Mouse (Mus musculus) ovary, postnatal 10 days (tissue): Measurements from ENCODE around the gene Acacb.

Experiments used
- DNase-seq: peaks from one replicate; pipeline ENCODE4 v3.0.0; 2022; ENCODE audit warnings: low spot score

Gene Acacb

DNA sequence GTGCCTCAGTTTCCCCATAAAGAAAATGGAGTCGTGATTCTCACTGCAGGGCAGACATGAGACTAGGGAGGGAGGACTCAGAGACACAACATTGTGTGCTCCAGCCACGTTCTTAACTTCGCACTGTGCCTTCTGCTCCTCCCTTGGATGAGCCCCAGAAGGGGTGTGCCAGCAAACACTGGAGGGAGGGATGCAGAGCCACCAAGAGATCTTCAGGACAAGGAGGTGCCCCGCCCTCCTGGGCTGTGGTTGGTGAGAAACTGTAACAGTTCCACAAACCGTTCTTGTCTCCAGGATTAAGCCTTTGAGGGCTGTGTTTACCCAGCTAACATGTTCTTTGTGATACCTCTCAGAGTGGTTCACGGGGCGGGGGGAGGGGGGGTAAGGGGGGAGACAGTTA lies 122.3 kb downstream of the Acacb start:
- DNase-seq: no peak

DNA sequence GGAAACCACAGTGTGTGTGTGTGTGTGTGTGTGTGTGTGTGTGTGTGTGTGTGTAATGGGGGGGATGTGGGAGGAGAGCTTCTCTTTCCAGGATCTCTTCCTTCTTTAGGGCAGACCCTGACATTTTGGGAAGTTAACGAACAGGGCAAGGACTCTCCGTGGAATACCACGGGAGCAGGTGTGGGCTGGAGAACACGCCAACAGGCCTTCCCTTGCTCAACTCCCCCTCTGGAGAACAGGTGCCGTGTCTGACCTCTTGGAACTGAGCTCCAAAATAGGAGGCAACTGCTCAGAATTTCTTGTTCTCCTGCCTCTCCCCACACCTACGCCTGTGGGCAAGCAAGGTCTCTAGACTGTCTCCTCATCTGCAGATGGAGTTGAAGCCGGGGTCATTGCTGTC lies 123.2 kb downstream of the Acacb start:
- DNase-seq: no peak

DNA sequence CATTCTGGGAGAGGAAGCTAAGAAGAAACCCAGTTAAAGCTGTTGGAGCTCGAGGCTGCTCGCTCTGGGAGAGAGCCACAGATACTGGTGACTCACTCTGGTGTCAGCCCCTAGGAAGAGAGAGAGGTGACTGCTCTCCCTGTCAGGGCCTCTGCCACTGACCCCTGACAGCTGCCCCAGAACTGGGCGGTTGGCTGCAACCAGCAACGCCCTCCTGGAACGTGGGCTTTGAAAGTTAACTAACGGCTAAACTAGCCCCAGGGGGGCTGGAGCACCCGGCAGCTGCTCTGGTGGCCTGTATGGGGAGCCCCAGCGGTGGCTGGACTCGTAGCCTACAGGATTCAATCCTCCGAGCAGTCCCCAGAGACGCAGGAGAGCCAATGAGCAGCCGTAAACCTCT lies 123.6 kb downstream of the Acacb start:
- DNase-seq: no peak

DNA sequence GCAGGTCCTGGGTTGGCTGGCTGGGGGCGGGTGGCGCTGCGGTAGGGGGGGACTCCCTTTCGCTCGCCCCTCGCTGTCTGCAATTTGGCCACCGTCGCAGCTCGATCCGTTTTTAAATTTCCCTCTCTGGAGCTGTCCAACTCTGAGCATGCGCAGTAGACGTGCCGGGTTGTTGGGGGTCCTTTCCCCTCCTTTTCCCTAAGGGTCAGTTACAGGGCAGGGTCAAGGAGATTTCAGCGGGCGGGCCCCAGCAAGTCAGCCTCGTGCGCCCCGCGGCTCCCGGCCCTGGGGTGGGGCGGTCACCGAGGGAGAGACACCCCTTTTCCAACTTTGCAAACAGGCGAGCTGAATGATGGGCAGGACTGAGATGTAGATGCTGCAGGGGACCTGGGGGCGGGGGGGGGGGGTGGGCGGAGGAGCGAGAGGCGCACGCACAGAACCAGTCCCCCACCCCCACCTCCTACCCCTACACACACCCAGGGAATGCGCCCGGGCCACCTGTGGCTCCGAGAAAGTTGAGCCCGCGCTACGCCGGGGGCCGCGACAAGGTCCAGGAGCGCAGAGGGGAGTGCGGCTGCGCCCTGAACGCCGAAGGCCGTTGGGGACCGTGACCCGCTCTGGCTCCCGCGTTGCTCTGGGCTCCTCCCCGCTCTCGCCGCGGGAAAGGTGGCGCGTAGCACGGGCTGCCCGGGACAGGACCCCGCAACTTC lies 127.5 kb downstream of the Acacb start, which contains the start of gene Foxn4:
Foxn4 (minus strand) TSS at position 115 of the 710 bp plus-strand sequence.
- DNase-seq: no peak

DNA sequence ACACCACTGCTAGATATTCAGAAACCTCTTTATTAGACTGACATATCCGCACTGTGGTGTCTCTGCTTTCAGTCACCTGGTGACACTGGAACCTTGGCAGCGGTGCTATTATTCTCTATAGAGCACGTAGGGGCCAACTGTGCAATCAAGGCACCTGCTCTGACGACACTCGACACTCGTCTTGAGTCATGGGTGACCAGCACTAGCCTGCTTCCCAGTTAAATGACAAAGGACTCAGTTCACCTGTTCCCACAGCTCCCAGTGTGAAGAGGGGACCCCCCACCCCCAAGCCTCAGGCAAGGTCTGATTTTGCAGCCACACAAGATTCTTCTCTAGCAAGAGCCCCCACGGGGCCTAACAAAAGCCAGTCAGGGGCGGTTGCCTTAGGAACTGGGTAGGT lies 129.0 kb downstream of the Acacb start:
- no peak for DNase-seq

GRCm38 (mm10) chr5:114275991-114276390 lies 129.7 kb downstream of the Acacb start:
- DNase-seq: no peak

DNA sequence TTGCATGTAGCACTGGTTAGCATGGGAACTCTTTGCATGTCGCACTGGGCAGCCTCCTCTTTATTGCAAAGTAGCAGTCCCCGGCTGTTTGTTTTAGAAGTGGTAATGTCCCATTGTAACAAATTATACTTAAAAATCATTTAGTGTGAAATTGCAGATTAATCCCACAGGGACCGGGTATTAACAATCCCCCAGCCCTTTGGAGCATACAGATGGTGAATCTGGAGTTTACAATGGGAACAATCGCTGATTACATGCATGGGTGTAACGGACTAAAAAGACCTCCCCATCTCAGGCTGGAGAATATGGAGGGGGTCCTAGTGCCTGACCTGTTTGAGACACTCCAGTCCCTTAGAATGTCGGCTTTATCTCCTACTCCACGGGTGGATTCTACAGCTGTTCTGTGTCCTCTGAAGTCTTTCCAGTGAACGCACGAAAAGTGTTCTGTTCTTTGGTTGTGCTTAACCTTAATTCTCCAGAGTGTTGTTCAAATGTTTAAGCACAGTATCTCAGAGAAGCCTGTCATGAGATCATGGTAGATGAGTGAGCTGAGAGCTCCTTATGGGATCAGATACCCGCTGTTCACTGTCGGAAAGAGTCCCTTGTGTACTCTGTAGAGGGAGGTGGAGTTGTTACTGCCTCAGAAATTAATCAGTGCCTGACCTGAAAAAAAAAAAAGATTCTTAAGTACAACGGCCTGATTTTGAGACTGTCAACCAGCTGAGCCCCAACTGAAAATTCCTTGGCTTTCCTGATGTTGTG lies 133.2 kb downstream of the Acacb start:
- no peak for DNase-seq

GRCm38 (mm10) chr5:114282346-114282745 lies 136.0 kb downstream of the Acacb start:
- no peak for DNase-seq

- DNase-seq: no peak
These were observed 138.5 kb downstream of the Acacb start for GRCm38 (mm10) chr5:114284604-114285397.

GRCm38 (mm10) chr5:114285398-114285700 lies 139.0 kb downstream of the Acacb start:
- DNase-seq: no peak

- no peak for DNase-seq
These were observed 139.8 kb downstream of the Acacb start for GRCm38 (mm10) chr5:114286102-114286501.

GRCm38 (mm10) chr5:114286872-114287571 lies 140.7 kb downstream of the Acacb start:
- DNase-seq: no peak

GRCm38 (mm10) chr5:114288396-114288795 lies 142.1 kb downstream of the Acacb start:
- DNase-seq: no peak

- DNase-seq: no peak
These were observed 142.5 kb downstream of the Acacb start, which contains the start of gene Myo1h for GRCm38 (mm10) chr5:114288874-114289273. Gene Myo1h, plus strand, starts transcription at chr5:114289166.

DNA sequence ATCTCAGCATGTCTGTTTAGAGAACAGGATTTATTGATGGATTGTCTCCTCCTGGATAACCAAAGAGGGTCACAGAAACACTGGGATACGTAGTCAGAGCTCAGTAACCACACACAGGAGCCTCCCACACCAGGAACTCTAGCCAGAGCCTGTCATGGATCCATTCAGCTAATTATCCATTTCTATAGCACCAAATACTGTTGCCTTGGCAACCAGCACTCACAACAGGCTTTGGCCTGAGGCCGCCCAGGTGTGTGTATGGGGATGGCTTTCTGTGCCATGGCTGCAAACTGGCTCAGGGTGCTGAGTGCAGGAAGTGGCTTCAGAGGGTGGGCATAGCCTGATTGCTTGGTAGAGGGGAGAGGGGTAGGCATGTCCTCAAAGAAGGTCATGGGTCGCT lies 143.7 kb downstream of the Acacb start:
- DNase-seq: no peak

GRCm38 (mm10) chr5:114296693-114297631 lies 150.6 kb downstream of the Acacb start:
- DNase-seq: no peak

- DNase-seq: no peak
These were observed 152.0 kb downstream of the Acacb start for GRCm38 (mm10) chr5:114298212-114298894.

- no peak for DNase-seq
These were observed 153.0 kb downstream of the Acacb start for GRCm38 (mm10) chr5:114299156-114299855.

GRCm38 (mm10) chr5:114299883-114300610 lies 153.7 kb downstream of the Acacb start:
- no peak for DNase-seq
